Mouse (Mus musculus): ENCODE data around the gene Hopx. TPM values are rescaled to one million over a fixed set of nuclear protein-coding genes. Genes with fewer than 3 reads are reported as not detected.
"Not testable (repeated sequence)": the region's sequence is repeated elsewhere in the genome, so short reads cannot be mapped to it uniquely, and the experiment has no call there.

Hopx gene
- polyA plus RNA-seq, 1 experiment from 2014 or later, result 0.14 TPM

DNA sequence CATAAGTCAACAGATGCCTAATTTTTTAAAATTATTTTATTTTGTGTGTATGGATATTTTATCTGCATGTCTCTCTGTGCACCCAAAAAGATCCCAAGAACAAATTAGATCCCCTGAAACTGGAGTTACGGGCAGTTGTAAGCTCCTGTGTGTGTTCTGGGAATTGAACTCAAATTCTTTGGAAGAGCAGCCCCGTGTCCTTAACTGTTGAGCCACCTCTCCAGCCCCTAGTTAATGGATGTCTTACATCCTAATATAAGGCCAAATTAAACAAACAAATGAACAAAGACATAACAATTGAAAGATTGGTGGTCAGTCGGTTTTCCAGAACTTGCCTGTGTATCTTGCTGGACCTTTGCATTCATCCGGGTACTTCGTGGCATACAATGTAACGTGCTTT lies 6.1 kb downstream of the Hopx start:
- H3K27me3 ChIP-seq (ENCODE audit: low read depth, poor library complexity, severe bottlenecking), result peaks cover 58% of the 10 kb centered on the region
- no peaks in the 10 kb centered on the region for H3K9me3 ChIP-seq (replicated peaks)
- 96% methylated on average over 6 of the region's 6 CpGs for WGBS
- no peak overlapping the region for H3K4me3 ChIP-seq
- no peaks in the 10 kb centered on the region for H3K36me3 ChIP-seq
- peaks cover 17% of the 10 kb centered on the region for H3K4me1 ChIP-seq
- no peak overlapping the region for H3K27ac ChIP-seq (replicated peaks)
- DNase-seq (ENCODE audit: low spot score), result no peak

- no peaks in the 10 kb centered on the region for H3K9me3 ChIP-seq (replicated peaks)
- H3K36me3 ChIP-seq, result no peaks in the 10 kb centered on the region
- peaks cover 65% of the 10 kb centered on the region for H3K27me3 ChIP-seq (ENCODE audit: low read depth, poor library complexity, severe bottlenecking)
- no peak overlapping the region for H3K4me3 ChIP-seq
- H3K4me1 ChIP-seq, result peaks cover 31% of the 10 kb centered on the region
- WGBS, result 92% methylated on average over 11 of the region's 11 CpGs
- no peak overlapping the region for H3K27ac ChIP-seq (replicated peaks)
- DNase-seq (ENCODE audit: low spot score), result no peak
Observed at GRCm38 (mm10) chr5:77107146-77107822, 7.6 kb downstream of the Hopx start.

- H3K27me3 ChIP-seq (ENCODE audit: low read depth, poor library complexity, severe bottlenecking), result peaks cover 78% of the 10 kb centered on the region
- no peak overlapping the region for H3K4me3 ChIP-seq
- no peaks in the 10 kb centered on the region for H3K9me3 ChIP-seq (replicated peaks)
- 80% methylated on average over 15 of the region's 15 CpGs for WGBS
- no peak overlapping the region for H3K27ac ChIP-seq (replicated peaks)
- H3K4me1 ChIP-seq, result peaks cover 43% of the 10 kb centered on the region
- DNase-seq (ENCODE audit: low spot score), result no peak
- no peaks in the 10 kb centered on the region for H3K36me3 ChIP-seq
Observed at GRCm38 (mm10) chr5:77102522-77103365, 12.2 kb downstream of the Hopx start.

DNA sequence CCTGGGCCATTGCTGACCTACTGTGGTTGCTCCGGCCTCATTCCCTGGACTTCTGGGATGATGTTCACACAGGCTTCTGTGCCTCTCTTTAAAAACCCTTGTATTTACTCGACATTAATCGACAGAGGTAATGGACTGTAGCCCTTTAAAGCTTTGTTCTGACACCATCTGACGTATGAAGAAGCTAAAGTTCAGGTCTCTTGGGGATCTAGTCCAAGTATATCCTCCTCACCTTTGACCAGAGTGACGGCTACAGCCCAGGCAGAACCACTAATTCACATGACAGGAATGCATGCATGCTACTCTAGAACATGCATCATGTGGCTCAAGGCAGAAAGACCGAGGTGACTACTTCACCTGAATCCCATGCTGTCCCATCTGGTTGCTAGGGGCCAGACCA lies 14.2 kb downstream of the Hopx start:
- WGBS, result 88% methylated on average over 6 of the region's 6 CpGs
- no peak overlapping the region for H3K4me3 ChIP-seq
- H3K4me1 ChIP-seq, result peaks cover 49% of the 10 kb centered on the region
- no peaks in the 10 kb centered on the region for H3K36me3 ChIP-seq
- no peak for DNase-seq (ENCODE audit: low spot score)
- peaks cover 94% of the 10 kb centered on the region for H3K27me3 ChIP-seq (ENCODE audit: low read depth, poor library complexity, severe bottlenecking)
- no peaks in the 10 kb centered on the region for H3K9me3 ChIP-seq (replicated peaks)
- H3K27ac ChIP-seq (replicated peaks), result no peak overlapping the region

- DNase-seq (ENCODE audit: low spot score), result no peak
- Histone ChIP-seq H3K27ac (replicated peaks) (no peak overlapping the region), H3K4me3 (no peak overlapping the region), H3K36me3 (no peaks in the 10 kb centered on the region), H3K4me1 (peaks cover 45% of the 10 kb centered on the region), H3K27me3 (ENCODE audit: low read depth, poor library complexity, severe bottlenecking) (peaks cover 94% of the 10 kb centered on the region), H3K9me3 (replicated peaks) (no peaks in the 10 kb centered on the region)
- whole genome bisulfite sequencing, result 77% methylated on average over 6 of the region's 6 CpGs
Observed at GRCm38 (mm10) chr5:77099997-77100380, 14.9 kb downstream of the Hopx start.

DNA sequence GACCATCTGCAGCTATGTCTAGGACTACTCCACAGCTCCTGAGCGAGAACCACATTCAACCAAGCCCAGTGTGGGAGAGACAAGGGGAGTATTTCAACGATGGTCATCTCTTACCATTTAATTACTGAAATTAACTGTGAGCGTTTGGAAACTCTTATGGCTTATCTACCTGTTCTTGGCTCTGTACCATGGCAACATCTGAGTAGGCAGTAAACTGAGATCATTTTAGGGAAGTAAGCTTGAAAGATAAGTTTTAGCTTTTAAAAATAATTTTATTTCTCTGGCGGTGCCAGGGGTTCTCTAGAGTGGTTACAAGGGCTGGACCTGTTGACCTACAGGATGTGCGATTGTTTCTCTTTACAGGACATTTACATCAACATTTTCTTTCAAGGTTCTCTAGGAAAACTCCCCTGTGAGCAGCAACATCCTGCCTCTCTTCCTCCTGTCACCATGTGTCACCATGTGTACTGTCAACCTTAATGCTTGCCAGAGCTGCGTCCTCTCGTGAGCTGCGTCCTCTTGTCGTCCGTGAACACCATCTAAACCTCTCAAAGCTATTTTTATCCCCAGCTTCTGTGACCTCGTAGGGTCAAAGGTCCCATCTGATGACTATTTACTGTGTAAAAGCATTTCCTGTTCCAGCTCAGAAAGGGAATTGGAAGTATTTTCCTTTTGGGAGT lies 15.5 kb downstream of the Hopx start:
- 66% methylated on average over 11 of the region's 11 CpGs for WGBS
- Histone ChIP-seq H3K36me3 (no peaks in the 10 kb centered on the region), H3K9me3 (replicated peaks) (no peaks in the 10 kb centered on the region), H3K27ac (replicated peaks) (no peak overlapping the region), H3K27me3 (ENCODE audit: low read depth, poor library complexity, severe bottlenecking) (peaks cover 94% of the 10 kb centered on the region), H3K4me1 (peaks cover 45% of the 10 kb centered on the region), H3K4me3 (no peak overlapping the region)
- DNase-seq (ENCODE audit: low spot score), result no peak

DNA sequence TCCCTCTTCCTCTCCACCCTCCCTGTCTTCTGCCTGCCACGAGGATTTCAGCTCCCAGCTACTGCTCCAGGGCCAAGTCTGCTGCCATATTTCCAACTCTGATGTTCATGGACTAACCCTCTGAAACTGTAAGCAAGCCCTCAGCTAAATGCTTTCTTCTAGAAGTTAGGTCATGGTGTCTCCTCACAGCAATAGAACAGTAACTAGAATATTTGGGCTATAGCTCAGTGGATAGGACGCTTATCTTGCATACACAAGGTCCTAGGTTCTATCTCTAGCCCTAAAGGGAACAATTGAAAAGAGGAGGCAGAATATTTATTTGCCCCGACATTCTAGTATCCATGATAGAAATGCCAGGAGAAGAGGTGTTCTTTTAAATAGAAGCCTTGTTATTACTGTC lies 16.0 kb downstream of the Hopx start:
- DNase-seq (ENCODE audit: low spot score), result no peak
- no peaks in the 10 kb centered on the region for H3K36me3 ChIP-seq
- WGBS, result 78% methylated on average over 3 of the region's 3 CpGs
- H3K9me3 ChIP-seq (replicated peaks), result no peaks in the 10 kb centered on the region
- H3K27ac ChIP-seq (replicated peaks), result no peak overlapping the region
- peaks cover 48% of the 10 kb centered on the region for H3K4me1 ChIP-seq
- H3K4me3 ChIP-seq, result no peak overlapping the region
- H3K27me3 ChIP-seq (ENCODE audit: low read depth, poor library complexity, severe bottlenecking), result peaks cover 94% of the 10 kb centered on the region

DNA sequence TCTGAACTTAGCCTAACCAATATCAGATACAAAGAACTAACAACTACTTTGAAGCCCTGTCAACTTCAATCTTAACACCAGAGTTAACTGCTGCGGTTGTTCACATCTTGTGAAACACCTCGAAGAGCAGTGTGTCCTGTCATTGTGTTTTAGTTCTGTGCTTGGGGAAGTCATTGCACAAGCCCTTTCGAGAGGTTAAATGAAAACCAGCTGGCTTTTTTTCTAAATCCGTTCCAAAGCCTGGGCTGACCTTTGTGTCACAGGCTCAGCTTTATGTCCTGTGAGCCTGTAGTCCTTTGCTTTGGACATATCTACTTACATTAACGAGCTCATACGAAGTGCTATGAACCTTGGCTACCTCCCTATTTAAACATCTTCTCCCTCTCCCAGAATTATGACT lies 17.2 kb downstream of the Hopx start:
- Histone ChIP-seq H3K4me1 (peaks cover 39% of the 10 kb centered on the region), H3K27me3 (ENCODE audit: low read depth, poor library complexity, severe bottlenecking) (peaks cover 95% of the 10 kb centered on the region), H3K27ac (replicated peaks) (no peak overlapping the region), H3K36me3 (no peaks in the 10 kb centered on the region), H3K9me3 (replicated peaks) (no peaks in the 10 kb centered on the region), H3K4me3 (no peak overlapping the region)
- WGBS, result 54% methylated on average over 6 of the region's 6 CpGs
- DNase-seq (ENCODE audit: low spot score), result no peak

GRCm38 (mm10) chr5:77096194-77096593 lies 18.7 kb downstream of the Hopx start:
- WGBS, result 88% methylated on average over 3 of the region's 3 CpGs
- peaks cover 35% of the 10 kb centered on the region for H3K4me1 ChIP-seq
- H3K4me3 ChIP-seq; DNase-seq (ENCODE audit: low spot score); H3K27ac ChIP-seq (replicated peaks); H3K36me3 ChIP-seq; H3K9me3 ChIP-seq (replicated peaks): not testable (repeated sequence)
- peaks cover 99% of the 10 kb centered on the region for H3K27me3 ChIP-seq (ENCODE audit: low read depth, poor library complexity, severe bottlenecking)

DNA sequence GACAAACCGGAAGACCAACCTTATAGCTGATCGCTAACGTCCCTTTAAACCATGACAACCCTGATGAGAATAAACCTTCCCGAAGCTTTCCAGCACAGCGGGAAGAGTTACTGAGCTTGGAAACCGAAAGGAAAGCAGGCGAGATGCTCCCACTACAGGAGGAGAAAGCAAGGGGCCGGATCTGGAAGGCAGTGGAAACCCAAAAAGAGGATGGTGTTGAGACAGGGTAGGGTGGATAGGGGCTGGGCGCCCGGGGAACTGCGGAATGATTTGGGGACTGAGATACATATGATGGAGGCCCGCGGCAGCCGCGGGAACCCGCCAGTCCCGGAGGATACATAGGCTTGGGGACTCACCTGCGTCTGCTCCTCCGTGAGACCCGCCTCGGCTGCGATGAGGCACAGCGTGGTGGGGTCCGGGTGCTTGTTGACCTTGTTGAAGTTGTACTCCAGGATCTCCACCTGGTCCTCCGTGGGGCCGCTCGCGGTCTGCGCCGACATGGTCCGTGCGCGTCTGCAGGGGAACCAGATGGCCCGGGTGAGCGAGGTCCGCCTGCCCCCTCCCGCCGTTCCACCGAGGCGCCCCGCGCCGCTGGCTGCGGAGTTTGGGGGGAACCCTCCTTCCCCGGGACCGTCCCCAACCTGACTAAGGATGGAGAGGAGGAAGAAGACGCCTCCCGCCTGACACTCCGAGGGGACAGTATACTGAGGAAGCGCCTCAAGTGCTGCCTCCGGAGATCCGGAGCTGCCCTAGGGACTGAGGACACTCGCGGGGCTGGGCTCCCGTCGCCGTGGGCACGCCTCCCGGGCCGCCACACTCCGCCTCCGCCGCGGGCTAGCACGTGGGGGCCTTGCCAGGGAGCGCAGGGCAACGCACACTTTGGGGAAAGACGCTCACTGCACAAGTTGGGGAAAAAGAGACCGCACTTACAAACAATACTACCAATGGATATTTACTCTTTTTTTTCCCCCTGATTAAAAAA lies 20.1 kb downstream of the Hopx start:
- Histone ChIP-seq H3K36me3 (no peaks in the 10 kb centered on the region), H3K4me3 (peak overlapping the region; percentile 75), H3K27me3 (ENCODE audit: low read depth, poor library complexity, severe bottlenecking) (peaks cover 93% of the 10 kb centered on the region), H3K27ac (replicated peaks) (peak overlapping the region; percentile 69; the same call in 1 of the 2 replicates), H3K9me3 (replicated peaks) (no peaks in the 10 kb centered on the region), H3K4me1 (peaks cover 35% of the 10 kb centered on the region)
- under 1% methylated on average over 69 of the region's 69 CpGs for WGBS
- DNase-seq (ENCODE audit: low spot score), result peak; percentile 55

GRCm38 (mm10) chr5:77093961-77094360 lies 21.0 kb downstream of the Hopx start:
- WGBS, result 39% methylated on average over 8 of the region's 8 CpGs
- DNase-seq (ENCODE audit: low spot score), result no peak
- peaks cover 35% of the 10 kb centered on the region for H3K4me1 ChIP-seq
- peaks cover 89% of the 10 kb centered on the region for H3K27me3 ChIP-seq (ENCODE audit: low read depth, poor library complexity, severe bottlenecking)
- H3K27ac ChIP-seq (replicated peaks), result no peak overlapping the region
- H3K4me3 ChIP-seq, result peak overlapping the region; percentile 75
- no peaks in the 10 kb centered on the region for H3K9me3 ChIP-seq (replicated peaks)
- H3K36me3 ChIP-seq, result no peaks in the 10 kb centered on the region

- H3K9me3 ChIP-seq (replicated peaks), result no peaks in the 10 kb centered on the region
- no peaks in the 10 kb centered on the region for H3K36me3 ChIP-seq
- no peak for DNase-seq (ENCODE audit: low spot score)
- H3K4me3 ChIP-seq, result no peak overlapping the region
- peaks cover 21% of the 10 kb centered on the region for H3K4me1 ChIP-seq
- 73% methylated on average over 5 of the region's 5 CpGs for WGBS
- H3K27me3 ChIP-seq (ENCODE audit: low read depth, poor library complexity, severe bottlenecking), result peaks cover 82% of the 10 kb centered on the region
- no peak overlapping the region for H3K27ac ChIP-seq (replicated peaks)
Observed at GRCm38 (mm10) chr5:77092531-77092930, 22.4 kb downstream of the Hopx start.
